Mouse (Mus musculus) CH12.LX (cell line): Measurements from ENCODE around the gene Cdipt. TPM values are rescaled to one million over a fixed set of nuclear protein-coding genes. Genes with fewer than 3 reads are reported as not detected.

Experiments
- DNase-seq: peaks from one replicate; pipeline ENCODE4 v3.0.0-alpha.2; 2013; ENCODE audit errors: extremely low read depth
- H3K27ac ChIP-seq: 2 replicates; pipeline ENCODE4 v1.5.1; 2012; ENCODE audit warnings: low read depth, mild to moderate bottlenecking, control low read depth, moderate library complexity; ENCODE audit not compliant: insufficient read depth
- H3K27me3 ChIP-seq: replicated peaks from 2 replicates; pipeline ENCODE3; 2012; ENCODE audit warnings: inconsistent platforms
- H3K36me3 ChIP-seq, 2 experiments: replicated peaks in 1 of 2; 2 replicates each; pipeline versions ENCODE3 to v1.6.1; 2012; ENCODE audit warnings: inconsistent platforms in 1 of 2, low read length in 1 of 2, mild to moderate bottlenecking in 1 of 2, mixed read lengths in 1 of 2, moderate library complexity in 1 of 2; ENCODE audit not compliant: control insufficient read depth in 1 of 2, insufficient read depth in 1 of 2
- H3K4me1 ChIP-seq, 2 experiments: 2 replicates each; pipeline ENCODE4 v1.6.1; 2012; ENCODE audit warnings: inconsistent platforms in 1 of 2, moderate library complexity in 1 of 2; ENCODE audit not compliant: insufficient read depth in 2 of 2, control insufficient read depth in 1 of 2
- H3K4me2 ChIP-seq: 2 replicates; pipeline ENCODE4 v1.6.1; 2012; ENCODE audit warnings: low read depth, mild to moderate bottlenecking, control low read depth; ENCODE audit not compliant: poor library complexity, insufficient read depth, severe bottlenecking
- H3K4me3 ChIP-seq, 3 experiments: fragments of 150-350 bp in 1 of 3; sonication (generic) in 1 of 3; replicated peaks in 1 of 3; 2 replicates each; pipeline versions ENCODE3 to v1.5.1; 2011 to 2012; ENCODE audit warnings: low read depth in 2 of 3, low read length in 2 of 3, mild to moderate bottlenecking in 2 of 3, moderate library complexity in 2 of 3, control low read depth in 1 of 3, improper control_type of control experiment in 1 of 3, inconsistent platforms in 1 of 3, mixed read lengths in 1 of 3; ENCODE audit not compliant: poor library complexity in 1 of 3
- H3K79me2 ChIP-seq: replicated peaks from 2 replicates; pipeline ENCODE4 v1.6.1; 2012; ENCODE audit warnings: mild to moderate bottlenecking, moderate library complexity; ENCODE audit not compliant: control insufficient read depth, poor library complexity, insufficient read depth, severe bottlenecking; ENCODE audit errors: extremely low read depth
- H3K9ac ChIP-seq: 2 replicates; pipeline ENCODE4 v1.6.1; 2012; ENCODE audit warnings: low read depth, mild to moderate bottlenecking, control low read depth, moderate library complexity; ENCODE audit not compliant: insufficient read depth
- H3K9me3 ChIP-seq: replicated peaks from 2 replicates; pipeline ENCODE3; 2012; ENCODE audit warnings: low read length, inconsistent platforms, mixed read lengths
- BHLHE40 ChIP-seq: IDR thresholded peaks from 2 replicates; pipeline ENCODE4 v1.6.1; 2011; ENCODE audit warnings: mild to moderate bottlenecking, low read depth, low read length, improper control_type of control experiment
- CHD1 ChIP-seq: IDR thresholded peaks from 2 replicates; pipeline ENCODE4 v1.6.1; 2012; ENCODE audit warnings: low read depth, low read length, improper control_type of control experiment, inconsistent platforms
- CHD2 ChIP-seq: IDR thresholded peaks from 2 replicates; pipeline ENCODE4 v1.6.1; 2011; ENCODE audit warnings: low read length, improper control_type of control experiment
- CTCF ChIP-seq, 2 experiments: IDR thresholded peaks in 1 of 2; conservative IDR thresholded peaks in 1 of 2; 2 replicates each; pipeline ENCODE4 v1.5.1; 2011 to 2012; ENCODE audit warnings: low read depth in 2 of 2, low read length in 2 of 2, improper control_type of control experiment in 1 of 2, inconsistent platforms in 1 of 2, mild to moderate bottlenecking in 1 of 2, moderate library complexity in 1 of 2
- E2F4 ChIP-seq: IDR thresholded peaks from 2 replicates; pipeline ENCODE4 v1.6.1; 2011; ENCODE audit warnings: low read depth, low read length, improper control_type of control experiment; ENCODE audit not compliant: insufficient replicate concordance
- ELF1 ChIP-seq: IDR thresholded peaks from 2 replicates; pipeline ENCODE4 v1.6.1; 2014; ENCODE audit warnings: low read depth, mild to moderate bottlenecking, inconsistent platforms, low read length, improper control_type of control experiment
- HCFC1 ChIP-seq: IDR thresholded peaks from 2 replicates; pipeline ENCODE4 v1.6.1; 2012; ENCODE audit warnings: low read depth, mild to moderate bottlenecking, inconsistent platforms, low read length, improper control_type of control experiment
- KAT2A ChIP-seq: IDR thresholded peaks from 2 replicates; pipeline ENCODE4 v1.6.1; 2012; ENCODE audit warnings: low read length, improper control_type of control experiment, inconsistent platforms; ENCODE audit not compliant: insufficient replicate concordance
- MAFK ChIP-seq: IDR thresholded peaks from 2 replicates; pipeline ENCODE4 v1.6.1; 2011; ENCODE audit warnings: low read length, improper control_type of control experiment; ENCODE audit not compliant: insufficient replicate concordance
- MAX ChIP-seq: IDR thresholded peaks from 2 replicates; pipeline ENCODE4 v1.6.1; 2011; ENCODE audit warnings: low read length, improper control_type of control experiment
- MXI1 ChIP-seq: IDR thresholded peaks from 2 replicates; pipeline ENCODE4 v1.6.1; 2011; ENCODE audit warnings: mild to moderate bottlenecking, low read depth, low read length, improper control_type of control experiment
- MYC ChIP-seq: IDR thresholded peaks from 2 replicates; pipeline ENCODE4 v1.6.1; 2011; ENCODE audit warnings: low read depth, mild to moderate bottlenecking, improper control_type of control experiment, low read length
- NELFE ChIP-seq: IDR thresholded peaks from 2 replicates; pipeline ENCODE4 v1.6.1; 2011; ENCODE audit warnings: low read depth, low read length, improper control_type of control experiment
- PAX5 ChIP-seq: IDR thresholded peaks from 2 replicates; pipeline ENCODE4 v1.6.1; 2012; ENCODE audit warnings: low read length, inconsistent platforms, mixed read lengths
- POLR2A ChIP-seq: IDR thresholded peaks from 2 replicates; pipeline ENCODE4 v1.6.1; 2011; ENCODE audit warnings: low read depth, mild to moderate bottlenecking, improper control_type of control experiment, low read length
- RAD21 ChIP-seq: IDR thresholded peaks from 2 replicates; pipeline ENCODE4 v1.6.1; 2011; ENCODE audit warnings: low read depth, mild to moderate bottlenecking, low read length, improper control_type of control experiment, moderate library complexity
- RCOR1 ChIP-seq: conservative IDR thresholded peaks from 2 replicates; pipeline ENCODE4 v1.6.1; 2012; ENCODE audit warnings: low read depth, mild to moderate bottlenecking, inconsistent platforms, low read length, improper control_type of control experiment
- SIN3A ChIP-seq: IDR thresholded peaks from 2 replicates; pipeline ENCODE4 v1.6.1; 2012; ENCODE audit warnings: low read length, improper control_type of control experiment, inconsistent platforms
- SMC3 ChIP-seq: IDR thresholded peaks from 2 replicates; pipeline ENCODE4 v1.6.1; 2011; ENCODE audit warnings: low read depth, low read length, improper control_type of control experiment
- TBP ChIP-seq: conservative IDR thresholded peaks from 2 replicates; pipeline ENCODE4 v1.6.1; 2011; ENCODE audit warnings: low read depth, low read length, improper control_type of control experiment
- TCF12 ChIP-seq: IDR thresholded peaks from 2 replicates; pipeline ENCODE4 v1.6.1; 2014; ENCODE audit warnings: low read depth, mild to moderate bottlenecking, inconsistent platforms, low read length, improper control_type of control experiment
- USF1 ChIP-seq: IDR thresholded peaks from 2 replicates; pipeline ENCODE4 v1.6.1; 2014; ENCODE audit warnings: low read depth, mild to moderate bottlenecking, inconsistent platforms, low read length, improper control_type of control experiment
- ZC3H11A ChIP-seq: IDR thresholded peaks from 2 replicates; pipeline ENCODE4 v1.6.1; 2012; ENCODE audit warnings: low read depth, mild to moderate bottlenecking, inconsistent platforms, low read length, improper control_type of control experiment
- ZKSCAN1 ChIP-seq: IDR thresholded peaks from 2 replicates; pipeline ENCODE4 v1.6.1; 2012; ENCODE audit warnings: low read depth, inconsistent platforms, low read length, improper control_type of control experiment, borderline replicate concordance
- dilution Hi-C: fragments of 300-500 bp; cut with MboI; formaldehyde crosslinking; loops from 2 replicates; pipeline ENCODE4 v1.14.3; 2020; ENCODE audit warnings: low sequenced_read_pairs; ENCODE audit not compliant: extremely low pct_unique_long_range_greater_than_20kb, extremely low pct_ligation_motif_present
- in situ Hi-C: fragments of 300-500 bp; cut with MboI; formaldehyde crosslinking; loops from 3 replicates; pipeline ENCODE4 v1.14.3; 2019; ENCODE audit warnings: low sequenced_read_pairs, low pct_ligation_motif_present, low pct_unique_long_range_greater_than_20kb, mixed read lengths
- polyA plus RNA-seq: library from polyadenylated mRNA; unstranded; fragments of >175 nt; gene quantifications from 2 replicates; pipeline ENCODE4 v1.2.1, GENCODE M21; 2012; ENCODE audit warnings: low read depth; ENCODE audit not compliant: insufficient read length
- total RNA-seq, 2 experiments: library from RNA; depleted of rRNA; stranded (reverse); fragments of 300-350 nt in 1 of 2; fragments of >200 nt in 1 of 2; gene quantifications; 2 replicates each; pipeline ENCODE4 v1.2.3; 2012 to 2014

Cdipt gene
- total and polyA plus RNA-seq, 3 experiments, result 72.8 to 138 (median 108) TPM

- Histone ChIP-seq H3K9me3 (peaks cover 6% of the 10 kb centered on the region), H3K4me1 (peaks cover 10 to 60% of the 10 kb centered on the region in 2 experiments), H3K36me3 (peaks cover 23 to 86% of the 10 kb centered on the region in 2 experiments), H3K4me2 (no peak overlapping the region), H3K79me2 (no peaks in the 10 kb centered on the region), H3K9ac (no peak overlapping the region), H3K27me3 (no peaks in the 10 kb centered on the region)
- in situ Hi-C loops (no loop called here), dilution Hi-C loops (no loop called here)
- no peak for DNase-seq
- TF ChIP-seq HCFC1, result no peak
- TF ChIP-seq ZC3H11A, result no peak
- TF ChIP-seq MAX, result no peak
- no peak for TF ChIP-seq RAD21
- no peak for TF ChIP-seq SIN3A
- TF ChIP-seq, all 38 proteins: peak for 0
- H3K27ac ChIP-seq, result no peak overlapping the region
- H3K4me3 ChIP-seq, result no peak overlapping the region
Measured at GRCm38 (mm10) chr7:126951741-126952140, 24.0 kb upstream of the Cdipt start.

DNA sequence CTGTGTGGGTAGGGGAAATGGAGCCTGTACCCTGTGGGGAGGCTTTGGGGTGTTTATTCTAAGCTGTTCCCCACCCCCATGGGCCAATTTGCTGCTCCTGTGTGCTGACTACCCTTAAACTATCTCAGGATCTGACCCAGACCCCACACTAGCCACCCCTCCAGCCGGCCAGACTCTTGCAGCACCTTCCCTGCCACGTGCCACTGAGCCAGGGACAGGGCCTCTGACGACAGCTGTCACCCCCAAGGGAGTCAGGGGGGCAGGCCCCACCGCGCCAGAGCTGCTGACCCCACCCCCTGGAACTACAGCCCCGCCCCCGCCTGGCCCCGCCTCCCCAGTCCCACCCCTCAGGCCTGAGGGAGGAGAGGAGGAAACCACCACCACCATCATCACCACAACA lies 23.1 kb upstream of the Cdipt start:
- peaks cover 6% of the 10 kb centered on the region for H3K9me3 ChIP-seq
- no peak overlapping the region for H3K9ac ChIP-seq
- TF ChIP-seq RCOR1, result no peak
- TF ChIP-seq CHD1, result no peak
- TF ChIP-seq USF1, result 0 out of 2 replicates have a peak, but pooled peaks have one; percentile 12
- TF ChIP-seq CHD2, result no peak
- TF ChIP-seq SMC3, result no peak
- no peak for TF ChIP-seq TCF12
- TF ChIP-seq E2F4, result no peak
- no peak for TF ChIP-seq CTCF (conservative IDR thresholded peaks at IDR 0.05 in 1 of 2, IDR thresholded peaks at IDR 0.05 in 1 of 2; ENCODE audit: low read depth in 2 of 2, low read length in 2 of 2)
- TF ChIP-seq NELFE, result no peak
- TF ChIP-seq POLR2A, result peak; percentile 45; the same call in 1 of the 2 replicates
- TF ChIP-seq MYC, result peak; percentile 67; the same call in 1 of the 2 replicates
- TF ChIP-seq PAX5, result no peak
- no peak for TF ChIP-seq MAFK
- no peak for TF ChIP-seq ZC3H11A
- TF ChIP-seq ZKSCAN1, result no peak
- TF ChIP-seq TBP, result no peak
- TF ChIP-seq MXI1, result peak; percentile 83
- no peak for TF ChIP-seq HCFC1
- peak; percentile 92 for TF ChIP-seq BHLHE40
- TF ChIP-seq MAX, result peak; percentile 72; the same call in 1 of the 2 replicates
- TF ChIP-seq KAT2A, result no peak
- no peak for TF ChIP-seq ELF1
- peaks cover 10 to 55% of the 10 kb centered on the region in 2 experiments for H3K4me1 ChIP-seq
- H3K27ac ChIP-seq, result no peak overlapping the region; the same call in 1 of the 2 replicates
- H3K36me3 ChIP-seq, result peaks cover 19 to 86% of the 10 kb centered on the region in 2 experiments
- no peaks in the 10 kb centered on the region for H3K27me3 ChIP-seq
- no peaks in the 10 kb centered on the region for H3K79me2 ChIP-seq
- 0 out of 2 replicates have a peak overlapping the region, but pooled peaks have one; percentile 9 for H3K4me2 ChIP-seq
- in situ Hi-C loops, result no loop called here
- dilution Hi-C loops, result no loop called here
- DNase-seq, result peak; percentile 81
- H3K4me3 ChIP-seq, result no peak overlapping the region
